Mouse (Mus musculus): ENCODE results near the gene Espl1. TPM values are rescaled to one million over a fixed set of nuclear protein-coding genes. Genes with fewer than 3 reads are reported as not detected.

Gene Espl1
- total and polyA plus RNA-seq, 3 experiments = 49.8 to 142 (median 94.1) TPM

GRCm38 (mm10) chr15:102295633-102296367, at the start of gene Espl1 (continued):
- no peak for TF ChIP-seq ZKSCAN1 (IDR thresholded peaks at IDR 0.05; ENCODE audit: low read depth, low read length)
- peak in 1 of 2 experiments; percentile 99; a peak in 3 of 4 replicates for TF ChIP-seq POLR2A (IDR thresholded peaks at IDR 0.05; ENCODE audit: control insufficient read depth in 1 of 2, insufficient read depth in 1 of 2, low read depth in 1 of 2, low read length in 2 of 2, poor library complexity in 1 of 2)
- TF ChIP-seq MYC (IDR thresholded peaks at IDR 0.05; ENCODE audit: low read depth, low read length) = peak; percentile 98
- no peak for TF ChIP-seq TAL1 (IDR thresholded peaks at IDR 0.05; ENCODE audit: low read length)
- TF ChIP-seq CHD1 (IDR thresholded peaks at IDR 0.05; ENCODE audit: low read depth, low read length) = 0 out of 2 replicates have a peak, but pooled peaks have one; percentile 53

- Histone ChIP-seq H3K4me3 (ENCODE audit: control insufficient read depth in 1 of 2, insufficient read depth in 1 of 2, low read depth in 2 of 2, low read length in 2 of 2) (peak overlapping the region; percentile 67 to 79), H3K27ac (ENCODE audit: control insufficient read depth, low read depth, low read length) (0 out of 2 replicates have a peak overlapping the region, but pooled peaks have one; percentile 5), H3K27me3 (ENCODE audit: control insufficient read depth in 1 of 2, insufficient read depth in 2 of 2, low read length in 2 of 2) (peaks cover 17 to 32% of the 10 kb centered on the region in 2 experiments), H3K9me3 (replicated peaks; ENCODE audit: insufficient read depth, low read length) (no peaks in the 10 kb centered on the region), H3K36me3 (ENCODE audit: control insufficient read depth in 1 of 2, insufficient read depth in 2 of 2, low read length in 2 of 2) (peaks cover 0 to 7% of the 10 kb centered on the region in 2 experiments; a peak in 2 of 4 replicates), H3K79me2 (ENCODE audit: control insufficient read depth, insufficient read depth, low read length, poor library complexity) (no peaks in the 10 kb centered on the region; the same call in 1 of the 2 replicates), H3K9ac (ENCODE audit: control insufficient read depth, low read depth, low read length, poor library complexity, severe bottlenecking) (peak overlapping the region; percentile 63), H3K4me1 (ENCODE audit: control insufficient read depth in 1 of 2, insufficient read depth in 2 of 2, low read length in 2 of 2) (peaks cover 5 to 28% of the 10 kb centered on the region in 2 experiments)
- TF ChIP-seq NRF1 (IDR thresholded peaks at IDR 0.05; ENCODE audit: insufficient read depth, low read depth, low read length, poor library complexity, severe bottlenecking) (peak; percentile 76), ZC3H11A (IDR thresholded peaks at IDR 0.05; ENCODE audit: low read depth, low read length) (no peak), RCOR1 (IDR thresholded peaks at IDR 0.05; ENCODE audit: low read depth, low read length) (no peak), ELF1 (IDR thresholded peaks at IDR 0.05; ENCODE audit: low read depth, low read length) (no peak), E2F4 (IDR thresholded peaks at IDR 0.05; ENCODE audit: borderline replicate concordance, low read depth, low read length) (no peak), MYC (IDR thresholded peaks at IDR 0.05; ENCODE audit: low read depth, low read length) (0 out of 2 replicates have a peak, but pooled peaks have one; percentile 15)
- DNase-seq (ENCODE audit: low read depth, low spot score) = peak; percentile 91
These were observed 49.2 kb upstream of the Espl1 start for GRCm38 (mm10) chr15:102246866-102247251.

- no peaks in the 10 kb centered on the region for H3K9me3 ChIP-seq (replicated peaks; ENCODE audit: insufficient read depth, low read length)
- TF ChIP-seq RAD21 (IDR thresholded peaks at IDR 0.05; ENCODE audit: low read depth, low read length) (no peak), SMC3 (IDR thresholded peaks at IDR 0.05; ENCODE audit: low read depth, low read length) (no peak), HCFC1 (IDR thresholded peaks at IDR 0.05; ENCODE audit: low read depth, low read length) (peak; percentile 33; the same call in 1 of the 2 replicates), MAZ (IDR thresholded peaks at IDR 0.05; ENCODE audit: low read depth, low read length) (peak; percentile 87), UBTF (IDR thresholded peaks at IDR 0.05; ENCODE audit: borderline replicate concordance, insufficient read depth, low read depth, low read length) (0 out of 2 replicates have a peak, but pooled peaks have one; percentile 86)
- peak overlapping the region; percentile 63 for H3K9ac ChIP-seq (ENCODE audit: control insufficient read depth, low read depth, low read length, poor library complexity, severe bottlenecking)
- peaks cover 5 to 28% of the 10 kb centered on the region in 2 experiments for H3K4me1 ChIP-seq (ENCODE audit: control insufficient read depth in 1 of 2, insufficient read depth in 2 of 2, low read length in 2 of 2)
- peaks cover 0 to 7% of the 10 kb centered on the region in 2 experiments; a peak in 2 of 4 replicates for H3K36me3 ChIP-seq (ENCODE audit: control insufficient read depth in 1 of 2, insufficient read depth in 2 of 2, low read length in 2 of 2)
- H3K27me3 ChIP-seq (ENCODE audit: control insufficient read depth in 1 of 2, insufficient read depth in 2 of 2, low read length in 2 of 2) = peaks cover 23 to 32% of the 10 kb centered on the region in 2 experiments
- DNase-seq (ENCODE audit: low read depth, low spot score) = peak; percentile 45
- peak overlapping the region; percentile 67 to 79 for H3K4me3 ChIP-seq (ENCODE audit: control insufficient read depth in 1 of 2, insufficient read depth in 1 of 2, low read depth in 2 of 2, low read length in 2 of 2)
- 0 out of 2 replicates have a peak overlapping the region, but pooled peaks have one; percentile 15 for H3K27ac ChIP-seq (ENCODE audit: control insufficient read depth, low read depth, low read length)
- H3K79me2 ChIP-seq (ENCODE audit: control insufficient read depth, insufficient read depth, low read length, poor library complexity) = no peaks in the 10 kb centered on the region; the same call in 1 of the 2 replicates
These were observed 48.6 kb upstream of the Espl1 start for GRCm38 (mm10) chr15:102247252-102248130.

Data from MEL (cell line).